Mouse (Mus musculus): ENCODE results near the gene Dnajc17. TPM values are rescaled to one million over a fixed set of nuclear protein-coding genes. Genes with fewer than 3 reads are reported as not detected.
A peak's percentile ranks its signal among the peaks of the same experiment; 100 is the strongest.

Gene Dnajc17
- total RNA-seq, 1 experiment = 11.7 TPM

- Histone ChIP-seq H3K4me3 (ENCODE audit: insufficient read depth in 1 of 2, low read depth in 1 of 2, low read length in 2 of 2, poor library complexity in 1 of 2, severe bottlenecking in 1 of 2) (peak overlapping the region; percentile 73 to 89), H3K36me3 (ENCODE audit: control insufficient read depth, insufficient read depth, low read length, poor library complexity, severe bottlenecking) (peaks cover 11% of the 10 kb centered on the region; the same call in 1 of the 2 replicates), H3K9ac (ENCODE audit: insufficient read depth, low read depth, low read length, poor library complexity, severe bottlenecking) (peak overlapping the region; percentile 81), H3K4me1 (ENCODE audit: control insufficient read depth in 2 of 2, insufficient read depth in 2 of 2, low read length in 2 of 2, poor library complexity in 1 of 2) (peaks cover 4 to 20% of the 10 kb centered on the region in 2 experiments), H3K9me3 (ENCODE audit: control insufficient read depth, insufficient read depth, low read depth, low read length) (no peaks in the 10 kb centered on the region), H3K27ac (ENCODE audit: insufficient read depth, low read depth, low read length, poor library complexity, severe bottlenecking) (peak overlapping the region; percentile 70)
- peak; percentile 64 for DNase-seq (ENCODE audit: low read depth, low spot score)
- no peak for TF ChIP-seq ZC3H11A (IDR thresholded peaks at IDR 0.05; ENCODE audit: borderline replicate concordance, low read depth, low read length)
- TF ChIP-seq CHD2 (IDR thresholded peaks at IDR 0.05; ENCODE audit: low read depth, low read length) = no peak
- TF ChIP-seq HCFC1 (IDR thresholded peaks at IDR 0.05; ENCODE audit: borderline replicate concordance, insufficient read depth, low read length) = no peak
- TF ChIP-seq ZNF384 (IDR thresholded peaks at IDR 0.05; ENCODE audit: low read depth, low read length) = no peak
- no peak for TF ChIP-seq MAFK (IDR thresholded peaks at IDR 0.05; ENCODE audit: insufficient read depth, low read depth, low read length)
- in situ Hi-C loops (cut with MboI; ENCODE audit: low sequenced_read_pairs in 2 of 2, unreplicated experiment in 2 of 2) = no loop called here
Observed at GRCm38 (mm10) chr2:119236682-119237209, 28.2 kb upstream of the Dnajc17 start.

- DNase-seq (ENCODE audit: low read depth, low spot score) = no peak
- H3K9me3 ChIP-seq (ENCODE audit: control insufficient read depth, insufficient read depth, low read depth, low read length) = no peaks in the 10 kb centered on the region
- peaks cover 0 to 3% of the 10 kb centered on the region in 2 experiments; a peak in 3 of 4 replicates for H3K4me1 ChIP-seq (ENCODE audit: control insufficient read depth in 2 of 2, insufficient read depth in 2 of 2, low read length in 2 of 2, poor library complexity in 1 of 2)
- in situ Hi-C loops (cut with MboI; ENCODE audit: low sequenced_read_pairs in 2 of 2, unreplicated experiment in 2 of 2) = no loop called here
- TF ChIP-seq HCFC1 (IDR thresholded peaks at IDR 0.05; ENCODE audit: borderline replicate concordance, insufficient read depth, low read length) = no peak
- TF ChIP-seq CHD2 (IDR thresholded peaks at IDR 0.05; ENCODE audit: low read depth, low read length) = no peak
- TF ChIP-seq MAFK (IDR thresholded peaks at IDR 0.05; ENCODE audit: insufficient read depth, low read depth, low read length) = no peak
- TF ChIP-seq ZNF384 (IDR thresholded peaks at IDR 0.05; ENCODE audit: low read depth, low read length) = no peak
- TF ChIP-seq ZC3H11A (IDR thresholded peaks at IDR 0.05; ENCODE audit: borderline replicate concordance, low read depth, low read length) = no peak
- H3K9ac ChIP-seq (ENCODE audit: insufficient read depth, low read depth, low read length, poor library complexity, severe bottlenecking) = no peak within 1 kb of the TSS
- H3K4me3 ChIP-seq (ENCODE audit: insufficient read depth in 1 of 2, low read depth in 1 of 2, low read length in 2 of 2, poor library complexity in 1 of 2, severe bottlenecking in 1 of 2) = peak within 1 kb of the TSS in 1 of 2 experiments; percentile 36; a peak in 1 of 4 replicates
- no peak within 1 kb of the TSS for H3K27ac ChIP-seq (ENCODE audit: insufficient read depth, low read depth, low read length, poor library complexity, severe bottlenecking)
- H3K36me3 ChIP-seq (ENCODE audit: control insufficient read depth, insufficient read depth, low read length, poor library complexity, severe bottlenecking) = no peaks in the 10 kb centered on the region
Observed at GRCm38 (mm10) chr2:119229775-119230704, 21.4 kb upstream of the Dnajc17 start, which contains the start of gene Ppp1r14d. Gene Ppp1r14d (minus strand): TSS chr2:119229906.

GRCm38 (mm10) chr2:119209176-119209507 is 547 bp upstream of the Dnajc17 start:
- Histone ChIP-seq H3K36me3 (ENCODE audit: control insufficient read depth, insufficient read depth, low read length, poor library complexity, severe bottlenecking) (no peaks in the 10 kb centered on the region), H3K9ac (ENCODE audit: insufficient read depth, low read depth, low read length, poor library complexity, severe bottlenecking) (peak overlapping the region; percentile 69), H3K27ac (ENCODE audit: insufficient read depth, low read depth, low read length, poor library complexity, severe bottlenecking) (no peak overlapping the region), H3K4me3 (ENCODE audit: insufficient read depth in 1 of 2, low read depth in 1 of 2, low read length in 2 of 2, poor library complexity in 1 of 2, severe bottlenecking in 1 of 2) (peak overlapping the region; percentile 79 to 99), H3K4me1 (ENCODE audit: control insufficient read depth in 2 of 2, insufficient read depth in 2 of 2, low read length in 2 of 2, poor library complexity in 1 of 2) (0 out of 4 replicates have a peak, but pooled peaks cover 0 to 2% of the 10 kb centered on the region in 2 experiments), H3K9me3 (ENCODE audit: control insufficient read depth, insufficient read depth, low read depth, low read length) (no peaks in the 10 kb centered on the region)
- no peak for TF ChIP-seq ZNF384 (IDR thresholded peaks at IDR 0.05; ENCODE audit: low read depth, low read length)
- no peak for TF ChIP-seq CHD2 (IDR thresholded peaks at IDR 0.05; ENCODE audit: low read depth, low read length)
- no peak for TF ChIP-seq ZC3H11A (IDR thresholded peaks at IDR 0.05; ENCODE audit: borderline replicate concordance, low read depth, low read length)
- no peak for TF ChIP-seq MAFK (IDR thresholded peaks at IDR 0.05; ENCODE audit: insufficient read depth, low read depth, low read length)
- no peak for TF ChIP-seq HCFC1 (IDR thresholded peaks at IDR 0.05; ENCODE audit: borderline replicate concordance, insufficient read depth, low read length)
- in situ Hi-C loops (cut with MboI; ENCODE audit: low sequenced_read_pairs in 2 of 2, unreplicated experiment in 2 of 2) = no loop called here
- DNase-seq (ENCODE audit: low read depth, low spot score) = no peak

GRCm38 (mm10) chr2:119207961-119208343 is 643 bp downstream of the Dnajc17 start:
- Histone ChIP-seq H3K4me1 (ENCODE audit: control insufficient read depth in 2 of 2, insufficient read depth in 2 of 2, low read length in 2 of 2, poor library complexity in 1 of 2) (peaks cover 0 to 6% of the 10 kb centered on the region in 2 experiments; a peak in 1 of 4 replicates), H3K4me3 (ENCODE audit: insufficient read depth in 1 of 2, low read depth in 1 of 2, low read length in 2 of 2, poor library complexity in 1 of 2, severe bottlenecking in 1 of 2) (peak overlapping the region; percentile 79 to 99), H3K9me3 (ENCODE audit: control insufficient read depth, insufficient read depth, low read depth, low read length) (no peaks in the 10 kb centered on the region), H3K27ac (ENCODE audit: insufficient read depth, low read depth, low read length, poor library complexity, severe bottlenecking) (no peak overlapping the region; the same call in 1 of the 2 replicates), H3K36me3 (ENCODE audit: control insufficient read depth, insufficient read depth, low read length, poor library complexity, severe bottlenecking) (no peaks in the 10 kb centered on the region), H3K9ac (ENCODE audit: insufficient read depth, low read depth, low read length, poor library complexity, severe bottlenecking) (peak overlapping the region; percentile 80; the same call in 1 of the 2 replicates)
- no peak for TF ChIP-seq ZC3H11A (IDR thresholded peaks at IDR 0.05; ENCODE audit: borderline replicate concordance, low read depth, low read length)
- no peak for TF ChIP-seq MAFK (IDR thresholded peaks at IDR 0.05; ENCODE audit: insufficient read depth, low read depth, low read length)
- no peak for TF ChIP-seq HCFC1 (IDR thresholded peaks at IDR 0.05; ENCODE audit: borderline replicate concordance, insufficient read depth, low read length)
- TF ChIP-seq ZNF384 (IDR thresholded peaks at IDR 0.05; ENCODE audit: low read depth, low read length) = no peak
- no peak for TF ChIP-seq CHD2 (IDR thresholded peaks at IDR 0.05; ENCODE audit: low read depth, low read length)
- no peak for DNase-seq (ENCODE audit: low read depth, low spot score)
- in situ Hi-C loops (cut with MboI; ENCODE audit: low sequenced_read_pairs in 2 of 2, unreplicated experiment in 2 of 2) = no loop called here

Data from ES-E14 (cell line).